Mouse (Mus musculus): ENCODE measurements at regions not wholly inside any gene's neighbourhood (a gene's known extent, or its start where the extent isn't known, plus 50 kb on each side); places are given as distances from the start of the nearest gene placed in this dataset.
A peak's percentile ranks its signal among the peaks of the same experiment; 100 is the strongest.

DNA sequence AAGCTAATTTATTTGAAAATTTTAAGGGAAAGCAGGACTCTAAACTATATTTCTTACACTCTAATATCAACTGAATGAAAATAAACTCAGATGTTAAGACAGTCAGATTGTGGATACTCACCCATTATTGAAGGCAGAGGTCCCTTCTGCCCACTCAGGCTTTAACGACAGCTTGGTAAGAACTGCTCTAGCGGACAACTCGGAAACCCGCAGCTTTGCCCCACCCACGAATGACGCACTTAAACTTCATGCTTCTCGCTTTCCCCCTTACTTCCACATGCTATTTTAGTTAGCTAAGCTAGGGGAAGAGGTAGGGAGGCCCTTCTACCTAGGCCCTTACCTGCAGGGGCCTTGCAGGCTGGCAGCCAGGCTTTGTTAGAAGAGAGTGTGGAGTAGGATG lies 50.8 kb upstream of the Elmo1 start:
- Histone ChIP-seq H3K9ac (ENCODE audit: insufficient read depth, low read depth, low read length, poor library complexity, severe bottlenecking) (no peak overlapping the region), H3K36me3 (ENCODE audit: control insufficient read depth, insufficient read depth, low read length, poor library complexity, severe bottlenecking) (no peaks in the 10 kb centered on the region), H3K9me3 (ENCODE audit: control insufficient read depth, insufficient read depth, low read depth, low read length) (no peaks in the 10 kb centered on the region), H3K4me1 (ENCODE audit: control insufficient read depth in 2 of 2, insufficient read depth in 2 of 2, low read length in 2 of 2, poor library complexity in 1 of 2) (peaks cover 5 to 7% of the 10 kb centered on the region in 2 experiments; a peak in 3 of 4 replicates), H3K4me3 (ENCODE audit: insufficient read depth in 1 of 2, low read depth in 1 of 2, low read length in 2 of 2, poor library complexity in 1 of 2, severe bottlenecking in 1 of 2) (no peak overlapping the region), H3K27ac (ENCODE audit: insufficient read depth, low read depth, low read length, poor library complexity, severe bottlenecking) (no peak overlapping the region)
- in situ Hi-C loops (cut with MboI; ENCODE audit: low sequenced_read_pairs in 2 of 2, unreplicated experiment in 2 of 2) = no loop called here
- no peak for DNase-seq (ENCODE audit: low read depth, low spot score)
- TF ChIP-seq MAFK (IDR thresholded peaks at IDR 0.05; ENCODE audit: insufficient read depth, low read depth, low read length) (no peak), ZC3H11A (IDR thresholded peaks at IDR 0.05; ENCODE audit: borderline replicate concordance, low read depth, low read length) (no peak), ZNF384 (IDR thresholded peaks at IDR 0.05; ENCODE audit: low read depth, low read length) (no peak), HCFC1 (IDR thresholded peaks at IDR 0.05; ENCODE audit: borderline replicate concordance, insufficient read depth, low read length) (no peak), CHD2 (IDR thresholded peaks at IDR 0.05; ENCODE audit: low read depth, low read length) (no peak)

GRCm38 (mm10) chr13:20038463-20038862 lies 51.9 kb upstream of the Elmo1 start:
- in situ Hi-C loops (cut with MboI; ENCODE audit: low sequenced_read_pairs in 2 of 2, unreplicated experiment in 2 of 2) = no loop called here
- Histone ChIP-seq H3K9me3 (ENCODE audit: control insufficient read depth, insufficient read depth, low read depth, low read length) (no peaks in the 10 kb centered on the region), H3K4me1 (ENCODE audit: control insufficient read depth in 2 of 2, insufficient read depth in 2 of 2, low read length in 2 of 2, poor library complexity in 1 of 2) (peaks cover 5 to 7% of the 10 kb centered on the region in 2 experiments; a peak in 3 of 4 replicates), H3K4me3 (ENCODE audit: insufficient read depth in 1 of 2, low read depth in 1 of 2, low read length in 2 of 2, poor library complexity in 1 of 2, severe bottlenecking in 1 of 2) (no peak overlapping the region), H3K9ac (ENCODE audit: insufficient read depth, low read depth, low read length, poor library complexity, severe bottlenecking) (no peak overlapping the region), H3K36me3 (ENCODE audit: control insufficient read depth, insufficient read depth, low read length, poor library complexity, severe bottlenecking) (no peaks in the 10 kb centered on the region), H3K27ac (ENCODE audit: insufficient read depth, low read depth, low read length, poor library complexity, severe bottlenecking) (no peak overlapping the region)
- DNase-seq (ENCODE audit: low read depth, low spot score) = no peak
- TF ChIP-seq ZNF384 (IDR thresholded peaks at IDR 0.05; ENCODE audit: low read depth, low read length) (no peak), MAFK (IDR thresholded peaks at IDR 0.05; ENCODE audit: insufficient read depth, low read depth, low read length) (peak; percentile 86), ZC3H11A (IDR thresholded peaks at IDR 0.05; ENCODE audit: borderline replicate concordance, low read depth, low read length) (0 out of 2 replicates have a peak, but pooled peaks have one; percentile 44)

DNA sequence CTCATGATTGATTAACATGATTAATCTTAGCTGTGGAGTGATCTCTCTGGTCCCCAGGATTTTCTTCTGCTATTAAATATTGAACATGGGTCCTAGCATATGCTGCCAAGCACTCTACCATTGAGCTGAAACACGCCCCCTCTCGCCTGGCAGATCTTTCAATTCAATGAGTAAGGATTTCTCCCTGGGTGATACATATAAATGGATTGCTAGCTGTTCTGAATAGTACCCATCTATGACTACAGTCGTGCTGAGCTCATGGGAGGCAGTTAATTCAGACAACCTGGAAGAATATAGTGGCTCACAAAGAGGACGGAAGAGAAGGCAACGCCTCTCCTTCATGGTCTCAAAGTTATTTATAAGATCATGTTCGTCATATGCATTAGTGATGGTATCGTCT lies 53.0 kb upstream of the Elmo1 start:
- Histone ChIP-seq H3K27ac (ENCODE audit: insufficient read depth, low read depth, low read length, poor library complexity, severe bottlenecking) (no peak overlapping the region), H3K9me3 (ENCODE audit: control insufficient read depth, insufficient read depth, low read depth, low read length) (no peaks in the 10 kb centered on the region), H3K36me3 (ENCODE audit: control insufficient read depth, insufficient read depth, low read length, poor library complexity, severe bottlenecking) (no peaks in the 10 kb centered on the region), H3K4me1 (ENCODE audit: control insufficient read depth in 2 of 2, insufficient read depth in 2 of 2, low read length in 2 of 2, poor library complexity in 1 of 2) (peaks cover 5 to 7% of the 10 kb centered on the region in 2 experiments; a peak in 3 of 4 replicates), H3K4me3 (ENCODE audit: insufficient read depth in 1 of 2, low read depth in 1 of 2, low read length in 2 of 2, poor library complexity in 1 of 2, severe bottlenecking in 1 of 2) (no peak overlapping the region), H3K9ac (ENCODE audit: insufficient read depth, low read depth, low read length, poor library complexity, severe bottlenecking) (no peak overlapping the region)
- no peak for TF ChIP-seq MAFK (IDR thresholded peaks at IDR 0.05; ENCODE audit: insufficient read depth, low read depth, low read length)
- no peak for TF ChIP-seq CHD2 (IDR thresholded peaks at IDR 0.05; ENCODE audit: low read depth, low read length)
- no peak for TF ChIP-seq ZNF384 (IDR thresholded peaks at IDR 0.05; ENCODE audit: low read depth, low read length)
- no peak for TF ChIP-seq ZC3H11A (IDR thresholded peaks at IDR 0.05; ENCODE audit: borderline replicate concordance, low read depth, low read length)
- TF ChIP-seq HCFC1 (IDR thresholded peaks at IDR 0.05; ENCODE audit: borderline replicate concordance, insufficient read depth, low read length) = no peak
- no peak for DNase-seq (ENCODE audit: low read depth, low spot score)
- in situ Hi-C loops (cut with MboI; ENCODE audit: low sequenced_read_pairs in 2 of 2, unreplicated experiment in 2 of 2) = no loop called here

- H3K36me3 ChIP-seq (ENCODE audit: control insufficient read depth, insufficient read depth, low read length, poor library complexity, severe bottlenecking) = no peaks in the 10 kb centered on the region
- in situ Hi-C loops (cut with MboI; ENCODE audit: low sequenced_read_pairs in 2 of 2, unreplicated experiment in 2 of 2) = no loop called here
- no peak for TF ChIP-seq CHD2 (IDR thresholded peaks at IDR 0.05; ENCODE audit: low read depth, low read length)
- TF ChIP-seq HCFC1 (IDR thresholded peaks at IDR 0.05; ENCODE audit: borderline replicate concordance, insufficient read depth, low read length) = no peak
- no peak for TF ChIP-seq ZNF384 (IDR thresholded peaks at IDR 0.05; ENCODE audit: low read depth, low read length)
- no peak for TF ChIP-seq MAFK (IDR thresholded peaks at IDR 0.05; ENCODE audit: insufficient read depth, low read depth, low read length)
- TF ChIP-seq ZC3H11A (IDR thresholded peaks at IDR 0.05; ENCODE audit: borderline replicate concordance, low read depth, low read length) = no peak
Measured at GRCm38 (mm10) chr13:20033937-20034735, 56.3 kb upstream of the Elmo1 start.

More at GRCm38 (mm10) chr13:20033937-20034735, 56.3 kb upstream of the Elmo1 start:
- Histone ChIP-seq H3K4me3 (ENCODE audit: insufficient read depth in 1 of 2, low read depth in 1 of 2, low read length in 2 of 2, poor library complexity in 1 of 2, severe bottlenecking in 1 of 2) (no peak overlapping the region), H3K9me3 (ENCODE audit: control insufficient read depth, insufficient read depth, low read depth, low read length) (no peaks in the 10 kb centered on the region), H3K9ac (ENCODE audit: insufficient read depth, low read depth, low read length, poor library complexity, severe bottlenecking) (no peak overlapping the region), H3K4me1 (ENCODE audit: control insufficient read depth in 2 of 2, insufficient read depth in 2 of 2, low read length in 2 of 2, poor library complexity in 1 of 2) (no peaks in the 10 kb centered on the region), H3K27ac (ENCODE audit: insufficient read depth, low read depth, low read length, poor library complexity, severe bottlenecking) (no peak overlapping the region)
- no peak for DNase-seq (ENCODE audit: low read depth, low spot score)
